Mouse (Mus musculus): Measurements from ENCODE around the gene Csnk1g1. TPM values are rescaled to one million over a fixed set of nuclear protein-coding genes. Genes with fewer than 3 reads are reported as not detected.

The Csnk1g1 gene
- total RNA-seq (2014; rRNA removed) (25.7 and 28.6 TPM in 2 replicates), polyA plus RNA-seq (2015; fragmentation: Nextera tagmentation; extraction: Ambion mirVana) (14.2 and 17.4 TPM in 2 replicates)

GRCm38 (mm10) chr9:65908394-65909300 lies at the start of gene Csnk1g1, which contains the start of gene Trip4:
Csnk1g1 (plus strand) TSS chr9:65908924.
Trip4 (minus strand) TSS chr9:65908794.
- WGBS = under 1% methylated on average over 32 of the region's 38 CpGs
- H3K4me1 ChIP-seq (ENCODE audit: insufficient read depth, low read length) = no peaks in the 10 kb centered on the region
- H3K4me3 ChIP-seq (ENCODE audit: low read depth, low read length) = peak within 1 kb of the TSS; percentile 76
- TF ChIP-seq CTCF (IDR thresholded peaks at IDR 0.05) = peak; percentile 68
- H3K27ac ChIP-seq (ENCODE audit: low read depth, low read length) = peak within 1 kb of the TSS; percentile 83
- H3K9me3 ChIP-seq (ENCODE audit: low read length) = no peaks in the 10 kb centered on the region
- ATAC-seq (ENCODE audit: low FRiP score) = peak; percentile 99
- no peaks in the 10 kb centered on the region for H3K27me3 ChIP-seq (ENCODE audit: insufficient read depth, low read length)
- H3K36me3 ChIP-seq (ENCODE audit: insufficient read depth, low read length) = no peaks in the 10 kb centered on the region
- H3K4me2 ChIP-seq (ENCODE audit: low read depth, low read length, poor library complexity, severe bottlenecking) = peak within 1 kb of the TSS; percentile 86
- H3K9ac ChIP-seq (replicated peaks; ENCODE audit: low read length, poor library complexity, severe bottlenecking) = peak within 1 kb of the TSS; percentile 83
- peak; percentile 99 for DNase-seq (ENCODE audit: low spot score)

GRCm38 (mm10) chr9:65859656-65860055 lies 49.1 kb upstream of the Csnk1g1 start:
- DNase-seq (ENCODE audit: low spot score) (no peak), ATAC-seq (ENCODE audit: low FRiP score) (no peak)
- Histone ChIP-seq H3K4me2 (ENCODE audit: low read depth, low read length, poor library complexity, severe bottlenecking) (no peak overlapping the region), H3K27me3 (ENCODE audit: insufficient read depth, low read length) (no peaks in the 10 kb centered on the region), H3K36me3 (ENCODE audit: insufficient read depth, low read length) (peaks cover 25% of the 10 kb centered on the region), H3K4me3 (ENCODE audit: low read depth, low read length) (no peak overlapping the region), H3K9ac (replicated peaks; ENCODE audit: low read length, poor library complexity, severe bottlenecking) (no peak overlapping the region), H3K4me1 (ENCODE audit: insufficient read depth, low read length) (no peaks in the 10 kb centered on the region), H3K9me3 (ENCODE audit: low read length) (no peaks in the 10 kb centered on the region), H3K27ac (ENCODE audit: low read depth, low read length) (no peak overlapping the region)
- TF ChIP-seq CTCF (IDR thresholded peaks at IDR 0.05) = no peak
- WGBS = 66% methylated on average over 1 of the region's 1 CpGs

GRCm38 (mm10) chr9:65884564-65885315 lies 24.0 kb upstream of the Csnk1g1 start:
- H3K36me3 ChIP-seq (ENCODE audit: insufficient read depth, low read length) = no peaks in the 10 kb centered on the region
- no peaks in the 10 kb centered on the region for H3K9me3 ChIP-seq (ENCODE audit: low read length)
- peak overlapping the region; percentile 73 for H3K27ac ChIP-seq (ENCODE audit: low read depth, low read length)
- H3K9ac ChIP-seq (replicated peaks; ENCODE audit: low read length, poor library complexity, severe bottlenecking) = peak overlapping the region; percentile 70
- DNase-seq (ENCODE audit: low spot score) (peak; percentile 95), ATAC-seq (ENCODE audit: low FRiP score) (peak; percentile 93)
- under 1% methylated on average over 37 of the region's 37 CpGs for WGBS
- peak overlapping the region; percentile 75 for H3K4me2 ChIP-seq (ENCODE audit: low read depth, low read length, poor library complexity, severe bottlenecking)
- H3K27me3 ChIP-seq (ENCODE audit: insufficient read depth, low read length) = no peaks in the 10 kb centered on the region
- 0 out of 2 replicates have a peak, but pooled peaks cover 3% of the 10 kb centered on the region for H3K4me1 ChIP-seq (ENCODE audit: insufficient read depth, low read length)
- peak overlapping the region; percentile 74 for H3K4me3 ChIP-seq (ENCODE audit: low read depth, low read length)
- TF ChIP-seq CTCF (IDR thresholded peaks at IDR 0.05) = no peak; the same call in 1 of the 2 replicates

GRCm38 (mm10) chr9:65890143-65890628 lies 18.5 kb upstream of the Csnk1g1 start, which contains the start of gene Pclaf:
Pclaf (plus strand) TSS chr9:65890237.
- Histone ChIP-seq H3K9me3 (ENCODE audit: low read length) (no peaks in the 10 kb centered on the region), H3K36me3 (ENCODE audit: insufficient read depth, low read length) (no peaks in the 10 kb centered on the region), H3K4me3 (ENCODE audit: low read depth, low read length) (peak within 1 kb of the TSS; percentile 33), H3K4me2 (ENCODE audit: low read depth, low read length, poor library complexity, severe bottlenecking) (peak within 1 kb of the TSS; percentile 80), H3K4me1 (ENCODE audit: insufficient read depth, low read length) (no peaks in the 10 kb centered on the region), H3K9ac (replicated peaks; ENCODE audit: low read length, poor library complexity, severe bottlenecking) (no peak within 1 kb of the TSS), H3K27me3 (ENCODE audit: insufficient read depth, low read length) (no peaks in the 10 kb centered on the region), H3K27ac (ENCODE audit: low read depth, low read length) (no peak within 1 kb of the TSS)
- TF ChIP-seq CTCF (IDR thresholded peaks at IDR 0.05) = no peak
- DNase-seq (ENCODE audit: low spot score) (peak; percentile 89), ATAC-seq (ENCODE audit: low FRiP score) (peak; percentile 73)
- WGBS = 0% methylated on average over 21 of the region's 21 CpGs

- no peak for ATAC-seq (ENCODE audit: low FRiP score)
- no peak overlapping the region; the same call in 1 of the 2 replicates for H3K4me3 ChIP-seq (ENCODE audit: low read depth, low read length)
- WGBS = 4% methylated on average over 5 of the region's 5 CpGs
- no peak overlapping the region for H3K27ac ChIP-seq (ENCODE audit: low read depth, low read length)
- H3K27me3 ChIP-seq (ENCODE audit: insufficient read depth, low read length) = no peaks in the 10 kb centered on the region
- no peaks in the 10 kb centered on the region for H3K36me3 ChIP-seq (ENCODE audit: insufficient read depth, low read length)
- TF ChIP-seq CTCF (IDR thresholded peaks at IDR 0.05) = no peak
- DNase-seq (ENCODE audit: low spot score) = no peak
- H3K4me2 ChIP-seq (ENCODE audit: low read depth, low read length, poor library complexity, severe bottlenecking) = no peak overlapping the region
- no peaks in the 10 kb centered on the region for H3K4me1 ChIP-seq (ENCODE audit: insufficient read depth, low read length)
- no peak overlapping the region for H3K9ac ChIP-seq (replicated peaks; ENCODE audit: low read length, poor library complexity, severe bottlenecking)
- no peaks in the 10 kb centered on the region for H3K9me3 ChIP-seq (ENCODE audit: low read length)
Measured at GRCm38 (mm10) chr9:65891126-65891525, 17.6 kb upstream of the Csnk1g1 start.
